ENCODE assay signal across 12 mouse cellular contexts in the genomic region with DNA sequence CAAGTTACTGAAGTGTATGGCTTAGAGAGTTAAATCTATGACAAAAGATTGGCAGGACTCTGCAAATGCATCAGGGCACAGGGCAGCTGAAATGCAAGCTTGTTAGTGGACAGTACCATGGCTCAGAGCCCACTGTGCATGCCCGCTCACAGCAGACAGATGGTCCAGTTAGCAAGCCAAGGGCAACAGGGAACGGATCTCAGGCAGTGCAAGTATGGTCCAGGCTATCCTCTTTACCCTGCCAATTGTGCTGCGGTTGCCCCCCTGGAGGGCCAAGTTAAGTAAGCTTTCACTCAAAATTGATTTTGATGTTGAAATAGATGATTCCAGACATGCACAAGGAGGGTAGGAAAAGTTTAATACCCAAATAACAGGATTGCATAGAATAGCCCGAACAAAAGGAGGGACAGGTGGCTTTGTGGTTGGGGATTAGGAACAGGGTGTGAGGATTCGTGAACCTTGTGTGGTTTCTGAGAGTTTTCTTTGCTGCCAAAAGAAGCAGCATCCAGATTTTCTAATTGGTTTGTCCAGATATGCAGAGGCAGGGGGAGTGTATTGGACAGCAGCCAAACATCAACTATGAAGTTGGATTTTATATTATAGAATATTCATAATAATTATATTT.
DNase-seq lines count a peak whose midpoint lies in the region; ATAC-seq and TF ChIP-seq lines count a peak whose summit lies in the region.
"Had no signal": no experiment of that assay in that cellular context is flagged by ENCODE, and none has a peak within 500 bp of the region (broad histone marks: within the 10 kb centered on the region; RNA-seq: fewer than 3 reads in every experiment).

No protein-coding gene starts in this region.

- no peak overlapping the region for H3K9ac ChIP-seq in hindbrain, embryonic 14.5 days
- no peak overlapping the region for H3K9ac ChIP-seq in hindbrain, embryonic 11.5 days (ENCODE audit: low read depth, low read length)
- no peak overlapping the region for H3K9ac ChIP-seq in forebrain, embryonic 13.5 days
- no peak overlapping the region for H3K9ac ChIP-seq in midbrain, postnatal 0 days (replicated peaks; ENCODE audit: low read length, poor library complexity, severe bottlenecking)

- H3K27me3 ChIP-seq in hindbrain, embryonic 14.5 days (ENCODE audit: control insufficient read depth, insufficient read depth, low read length), result no peaks in the 10 kb centered on the region
- H3K27me3 ChIP-seq in hindbrain, embryonic 11.5 days (ENCODE audit: control insufficient read depth, insufficient read depth, low read length), result no peaks in the 10 kb centered on the region
- no peaks in the 10 kb centered on the region for H3K27me3 ChIP-seq in forebrain, embryonic 13.5 days
- no peaks in the 10 kb centered on the region for H3K27me3 ChIP-seq in midbrain, postnatal 0 days (ENCODE audit: insufficient read depth, low read length)

- 61% methylated on average over 5 of the region's 5 CpGs for WGBS in hindbrain, embryonic 14.5 days
- 81% methylated on average over 5 of the region's 5 CpGs for WGBS in hindbrain, embryonic 11.5 days
- WGBS in forebrain, embryonic 13.5 days, result 31% methylated on average over 5 of the region's 5 CpGs
- 25% methylated on average over 5 of the region's 5 CpGs for WGBS in midbrain, postnatal 0 days

- H3K4me3 ChIP-seq in hindbrain, embryonic 14.5 days (replicated peaks; ENCODE audit: low read length), result no peak overlapping the region
- no peak overlapping the region for H3K4me3 ChIP-seq in hindbrain, embryonic 11.5 days (ENCODE audit: low read depth, low read length)
- H3K4me3 ChIP-seq in forebrain, embryonic 13.5 days, result no peak overlapping the region
- H3K4me3 ChIP-seq in midbrain, postnatal 0 days (ENCODE audit: low read depth, low read length), result no peak overlapping the region

- H3K9me3 ChIP-seq in hindbrain, embryonic 14.5 days (ENCODE audit: control insufficient read depth, low read length), result no peaks in the 10 kb centered on the region
- no peaks in the 10 kb centered on the region for H3K9me3 ChIP-seq in hindbrain, embryonic 11.5 days (ENCODE audit: control insufficient read depth, low read length)
- no peaks in the 10 kb centered on the region for H3K9me3 ChIP-seq in forebrain, embryonic 13.5 days (replicated peaks)
- H3K9me3 ChIP-seq in midbrain, postnatal 0 days (ENCODE audit: low read length), result no peaks in the 10 kb centered on the region

- no peaks in the 10 kb centered on the region for H3K4me1 ChIP-seq in hindbrain, embryonic 14.5 days (replicated peaks; ENCODE audit: control insufficient read depth, insufficient read depth, low read length)
- no peaks in the 10 kb centered on the region for H3K4me1 ChIP-seq in hindbrain, embryonic 11.5 days (replicated peaks; ENCODE audit: control insufficient read depth, insufficient read depth, low read length)
- peaks cover 9% of the 10 kb centered on the region for H3K4me1 ChIP-seq in forebrain, embryonic 13.5 days
- H3K4me1 ChIP-seq in midbrain, postnatal 0 days (ENCODE audit: insufficient read depth, low read length), result no peaks in the 10 kb centered on the region

- no peak for TF ChIP-seq CTCF in midbrain, postnatal 0 days (IDR thresholded peaks at IDR 0.05)

- H3K4me2 ChIP-seq in hindbrain, embryonic 14.5 days (replicated peaks), result no peak overlapping the region
- H3K4me2 ChIP-seq in hindbrain, embryonic 11.5 days (replicated peaks; ENCODE audit: low read depth, low read length), result no peak overlapping the region
- H3K4me2 ChIP-seq in forebrain, embryonic 13.5 days, result no peak overlapping the region
- no peak overlapping the region for H3K4me2 ChIP-seq in midbrain, postnatal 0 days (ENCODE audit: low read depth, low read length, poor library complexity, severe bottlenecking)
- H3K4me2 ChIP-seq: heart, embryonic 11.5 days had no signal

- H3K27ac ChIP-seq in hindbrain, embryonic 14.5 days, result no peak overlapping the region
- no peak overlapping the region for H3K27ac ChIP-seq in hindbrain, embryonic 11.5 days (ENCODE audit: low read depth, low read length)
- H3K27ac ChIP-seq in forebrain, embryonic 13.5 days, result no peak overlapping the region
- no peak overlapping the region for H3K27ac ChIP-seq in midbrain, postnatal 0 days (ENCODE audit: low read depth, low read length)

- ATAC-seq in hindbrain, embryonic 14.5 days (ENCODE audit: low FRiP score), result peak; percentile 86
- ATAC-seq in hindbrain, embryonic 11.5 days (ENCODE audit: low FRiP score), result no peak
- peak; percentile 86 for ATAC-seq in forebrain, embryonic 13.5 days
- ATAC-seq in midbrain, postnatal 0 days (ENCODE audit: low FRiP score), result peak; percentile 85; the same call in 1 of the 2 replicates
- ATAC-seq: intestine, postnatal 0 days had no signal

- no peaks in the 10 kb centered on the region for H3K36me3 ChIP-seq in hindbrain, embryonic 14.5 days (replicated peaks; ENCODE audit: control insufficient read depth, insufficient read depth)
- H3K36me3 ChIP-seq in hindbrain, embryonic 11.5 days (ENCODE audit: control insufficient read depth, insufficient read depth, low read length), result no peaks in the 10 kb centered on the region
- no peaks in the 10 kb centered on the region for H3K36me3 ChIP-seq in forebrain, embryonic 13.5 days (ENCODE audit: poor library complexity, severe bottlenecking)
- no peaks in the 10 kb centered on the region for H3K36me3 ChIP-seq in midbrain, postnatal 0 days (ENCODE audit: insufficient read depth, low read length)

- DNase-seq in hindbrain, embryonic 14.5 days (ENCODE audit: low spot score), result peak; percentile 46
- DNase-seq in hindbrain, embryonic 11.5 days (ENCODE audit: low spot score), result no peak
- DNase-seq in cerebellum, adult 9-10 months, result peak; percentile 94
- DNase-seq in midbrain, postnatal 0 days (ENCODE audit: low spot score), result peak; percentile 85
- no peak for DNase-seq in layer of hippocampus, adult 11-12 months (ENCODE audit: low spot score)
- no peak for DNase-seq in kidney, adult 18-20 months
- no peak for DNase-seq in adrenal gland, adult 8-10 months
- DNase-seq: layer of hippocampus, postnatal 36 days; lung, postnatal 36 days had no signal

Comparison
In these comparisons a context has a peak if more than half of its experiments do, and no peak if none do; other contexts are left out.
1. DNase-seq: peak in hindbrain, embryonic 14.5 days (single experiment), cerebellum, adult 9-10 months (single experiment) and midbrain, postnatal 0 days (single experiment); none in hindbrain, embryonic 11.5 days (single experiment), layer of hippocampus, adult 11-12 months (single experiment), kidney, adult 18-20 months (single experiment) and adrenal gland, adult 8-10 months (single experiment).